Mouse (Mus musculus) heart, postnatal 0 days (tissue): ENCODE measurements at regions not wholly inside any gene's neighbourhood (a gene's known extent, or its start where the extent isn't known, plus 50 kb on each side); places are given as distances from the start of the nearest gene placed in this dataset.

ENCODE experiments used
- CTCF ChIP-seq: IDR thresholded peaks from 2 replicates; pipeline ENCODE4 v1.5.1; 2016; ENCODE audit warnings: antibody characterized with exemption, control low read depth, low read depth
- EP300 ChIP-seq: IDR thresholded peaks from 2 replicates; pipeline ENCODE4 v1.6.1; 2016; ENCODE audit warnings: antibody characterized with exemption, low read depth

GRCm38 (mm10) chr2:179007766-179008165 lies 434.5 kb upstream of the Cdh4 start:
- no peak for TF ChIP-seq CTCF
- TF ChIP-seq EP300: no peak
